Mouse (Mus musculus) G1E (cell line): ENCODE measurements around the gene S100pbp.

Experiments used
- CTCF ChIP-seq: IDR thresholded peaks from 2 replicates; pipeline ENCODE4 v1.5.1; 2012; ENCODE audit warnings: low read depth, low read length, inconsistent platforms, mixed read lengths
- GATA1 ChIP-seq: IDR thresholded peaks from 2 replicates; pipeline ENCODE4 v1.6.1; 2012; ENCODE audit warnings: borderline replicate concordance, low read length, inconsistent platforms, mixed read lengths
- POLR2AphosphoS5 ChIP-seq: IDR thresholded peaks from 2 replicates; pipeline ENCODE4 v1.6.1; 2012; ENCODE audit warnings: low read depth, low read length, inconsistent platforms; ENCODE audit not compliant: insufficient replicate concordance
- TAL1 ChIP-seq: conservative IDR thresholded peaks from 2 replicates; pipeline ENCODE4 v1.6.1; 2012; ENCODE audit warnings: low read depth, low read length, inconsistent platforms, mixed read lengths

DNA sequence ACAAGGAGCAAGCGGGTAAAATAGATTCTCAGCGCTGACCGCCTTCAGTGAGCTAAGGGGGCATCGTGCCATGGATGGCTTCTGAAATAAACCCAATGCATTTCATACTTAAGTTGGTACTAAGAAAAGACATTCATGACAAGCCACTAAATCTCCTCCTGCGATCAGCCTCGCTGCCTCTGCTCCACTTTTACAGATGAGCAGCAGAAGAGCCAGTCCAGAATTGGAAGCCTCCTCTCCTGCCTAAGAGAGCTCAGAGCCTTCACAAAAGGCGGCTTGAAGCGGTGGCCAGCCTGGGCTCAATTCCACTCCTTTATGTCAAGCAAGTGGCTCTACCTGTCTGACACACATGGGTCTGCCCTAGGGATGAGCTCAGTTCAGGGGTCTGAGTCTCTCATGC is 72.8 kb downstream of the S100pbp start:
- no peak for TF ChIP-seq POLR2AphosphoS5
- no peak for TF ChIP-seq GATA1
- TF ChIP-seq CTCF = no peak
- TF ChIP-seq TAL1 = no peak
